25 mouse cellular contexts compared by ENCODE assay signal in the genomic region with DNA sequence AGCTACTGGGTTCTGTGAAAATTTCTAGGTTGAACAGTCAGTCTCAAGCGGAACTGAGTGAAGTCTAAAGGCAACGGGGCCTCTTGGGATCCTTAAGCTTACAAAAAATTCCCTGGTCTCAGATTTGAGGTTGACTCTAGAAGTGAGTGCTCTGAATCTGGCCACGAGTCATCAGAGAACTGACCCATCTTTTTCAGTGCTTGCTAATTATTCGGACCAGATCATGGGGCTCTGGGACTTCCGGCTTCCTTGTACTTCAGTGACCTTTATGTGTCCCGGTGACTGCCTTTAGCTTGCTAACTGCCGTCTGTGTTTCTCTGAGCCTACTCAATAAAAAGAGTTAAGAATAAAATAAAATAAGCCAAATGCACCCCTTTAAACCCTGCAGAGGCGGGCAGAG. TPM values are rescaled to one million over a fixed set of nuclear protein-coding genes. Genes with fewer than 3 reads are reported as not detected.
DNase-seq lines count a peak whose midpoint lies in the region; ATAC-seq and TF ChIP-seq lines count a peak whose summit lies in the region.
"Had no signal": no experiment of that assay in that cellular context is flagged by ENCODE, and none has a peak within 500 bp of the region (broad histone marks: within the 10 kb centered on the region; RNA-seq: fewer than 3 reads in every experiment).

No protein-coding gene starts in this region.

- no peak overlapping the region for H3K9ac ChIP-seq in liver, adult 2 months (ENCODE audit: low read depth, low read length)
- H3K9ac ChIP-seq in liver, embryonic 12.5 days: no peak overlapping the region
- H3K9ac ChIP-seq in ES-Bruce4 (ENCODE audit: low read depth, poor library complexity, severe bottlenecking): peak overlapping the region; percentile 72
- H3K9ac ChIP-seq: forebrain, embryonic 13.5 days; heart, embryonic 12.5 days; hindbrain, embryonic 15.5 days; limb, embryonic 12.5 days; liver, embryonic 13.5 days had no signal

- H3K27ac ChIP-seq in liver, adult 2 months (replicated peaks; ENCODE audit: insufficient read depth, low read depth, low read length): 0 out of 2 replicates have a peak overlapping the region, but pooled peaks have one; percentile 22
- no peak overlapping the region for H3K27ac ChIP-seq in liver, embryonic 12.5 days
- peak overlapping the region; percentile 100 for H3K27ac ChIP-seq in ES-Bruce4 (ENCODE audit: insufficient read depth, low read length)
- H3K27ac ChIP-seq in brown adipose tissue, adult 24 weeks (replicated peaks; ENCODE audit: low read depth, low read length): no peak overlapping the region
- H3K27ac ChIP-seq: forebrain, embryonic 13.5 days; heart, adult 2 months; hindbrain, embryonic 15.5 days; layer of hippocampus, adult 2 months; left cerebral cortex, adult 2 months; limb, embryonic 12.5 days; liver, embryonic 13.5 days; macrophage had no signal

- no peak for ATAC-seq in liver, embryonic 12.5 days
- ATAC-seq: forebrain, embryonic 13.5 days had no signal

- no peak for TF ChIP-seq EP300 in ES-Bruce4 (IDR thresholded peaks at IDR 0.05; ENCODE audit: insufficient read depth, low read depth, low read length)

- TF ChIP-seq CTCF in liver, adult 2 months (IDR thresholded peaks at IDR 0.05; ENCODE audit: low read depth, low read length): no peak
- TF ChIP-seq CTCF in ES-Bruce4 (IDR thresholded peaks at IDR 0.05; ENCODE audit: low read depth, low read length): no peak

- peak; percentile 31 for DNase-seq in liver, adult 2 months (ENCODE audit: extremely low read depth, low read depth, low spot score)
- DNase-seq in 3T3-L1 (ENCODE audit: low read depth, low spot score): peak; percentile 10
- DNase-seq in spleen, postnatal 10 days (ENCODE audit: low spot score in 2 of 2): no peak
- no peak for DNase-seq in frontal cortex, adult 2 months (ENCODE audit: extremely low spot score in 1 of 2, low spot score in 1 of 2)
- DNase-seq: adrenal gland, adult 8-10 months; cerebellum, adult 8-10 months; cerebellum, postnatal 36 days; heart, adult 2 months; heart, postnatal 4 days; liver, embryonic 13.5 days; lung, adult 2 months; lung, postnatal 10 days; midbrain, embryonic 14.5 days; right cerebral cortex, adult 18-20 months; thymus, postnatal 14 days had no signal

- no peak overlapping the region for H3K4me2 ChIP-seq in liver, embryonic 12.5 days

- H3K4me3 ChIP-seq in liver, adult 2 months (ENCODE audit: insufficient read depth, low read depth, low read length): no peak overlapping the region
- no peak overlapping the region for H3K4me3 ChIP-seq in liver, embryonic 12.5 days
- peak overlapping the region; percentile 65 for H3K4me3 ChIP-seq in ES-Bruce4 (ENCODE audit: low read depth, low read length)
- peak overlapping the region; percentile 9; the same call in 1 of the 2 replicates for H3K4me3 ChIP-seq in brown adipose tissue, adult 24 weeks (ENCODE audit: insufficient read depth, low read depth, low read length)
- H3K4me3 ChIP-seq: heart, adult 2 months; left cerebral cortex, adult 2 months; liver, embryonic 13.5 days had no signal

- no peaks in the 10 kb centered on the region for H3K36me3 ChIP-seq in liver, adult 2 months (ENCODE audit: control insufficient read depth, insufficient read depth, low read length)
- no peaks in the 10 kb centered on the region for H3K36me3 ChIP-seq in liver, embryonic 12.5 days
- H3K36me3 ChIP-seq in ES-Bruce4 (ENCODE audit: control insufficient read depth, insufficient read depth, low read length, poor library complexity, severe bottlenecking): no peaks in the 10 kb centered on the region
- H3K36me3 ChIP-seq: heart, embryonic 12.5 days; hindbrain, embryonic 15.5 days; limb, embryonic 12.5 days; liver, embryonic 13.5 days had no signal

- WGBS in liver, adult 2 months: 76% methylated on average over 8 of the region's 8 CpGs
- WGBS in liver, embryonic 12.5 days (ENCODE audit: insufficient replicate concordance): 78% methylated on average over 8 of the region's 8 CpGs

- TF ChIP-seq POLR2A in liver, adult 2 months (IDR thresholded peaks at IDR 0.05; ENCODE audit: extremely low read depth, insufficient read depth, low read length): no peak
- TF ChIP-seq POLR2A in ES-Bruce4 (IDR thresholded peaks at IDR 0.05; ENCODE audit: insufficient read depth, low read length): no peak

- no peaks in the 10 kb centered on the region for H3K79me2 ChIP-seq in liver, adult 2 months (ENCODE audit: control insufficient read depth, insufficient read depth, low read length)

- H3K4me1 ChIP-seq in liver, adult 2 months (ENCODE audit: control insufficient read depth, insufficient read depth, low read length): no peaks in the 10 kb centered on the region
- peaks cover 17% of the 10 kb centered on the region for H3K4me1 ChIP-seq in liver, embryonic 12.5 days
- peaks cover 9% of the 10 kb centered on the region for H3K4me1 ChIP-seq in ES-Bruce4 (ENCODE audit: control insufficient read depth, insufficient read depth, low read length)
- H3K4me1 ChIP-seq in brown adipose tissue, adult 24 weeks (ENCODE audit: control insufficient read depth, insufficient read depth, insufficient read length, low read length): no peaks in the 10 kb centered on the region
- H3K4me1 ChIP-seq: forebrain, embryonic 13.5 days had no signal

- no peaks in the 10 kb centered on the region for H3K27me3 ChIP-seq in liver, adult 2 months (ENCODE audit: control insufficient read depth, insufficient read depth, low read length)
- 0 out of 2 replicates have a peak, but pooled peaks cover 5% of the 10 kb centered on the region for H3K27me3 ChIP-seq in liver, embryonic 12.5 days (replicated peaks)
- H3K27me3 ChIP-seq in ES-Bruce4 (ENCODE audit: control insufficient read depth, insufficient read depth, low read length, poor library complexity, severe bottlenecking): no peaks in the 10 kb centered on the region
- H3K27me3 ChIP-seq: heart, embryonic 12.5 days; liver, embryonic 13.5 days had no signal

- no peaks in the 10 kb centered on the region for H3K9me3 ChIP-seq in liver, embryonic 12.5 days (replicated peaks)
- no peaks in the 10 kb centered on the region for H3K9me3 ChIP-seq in ES-Bruce4 (replicated peaks; ENCODE audit: control insufficient read depth, insufficient read depth, low read length, poor library complexity, severe bottlenecking)
- H3K9me3 ChIP-seq: forebrain, embryonic 13.5 days; heart, embryonic 12.5 days; hindbrain, embryonic 15.5 days; limb, embryonic 12.5 days; liver, embryonic 13.5 days had no signal

RNA-seq across cellular contexts. Expression of a gene that starts 55.5 kb away (rescaled TPM):
- 19.5 and 20.4 TPM in 2 replicates for total RNA-seq in liver, adult 2 months (2014; rRNA removed)
- polyA plus RNA-seq in liver, adult 2 months (2012; rRNA removed): 1.3 and 1.8 TPM in 2 replicates
- polyA plus RNA-seq in liver, embryonic 12.5 days (2016; fragmentation: Nextera tagmentation; extraction: Ambion mirVana): 11.9 and 12.3 TPM in 2 replicates
- polyA plus RNA-seq in ES-Bruce4 (2011; ENCODE audit: insufficient read depth, insufficient read length, low read depth, missing spikeins): 94.4 and 98.1 TPM in 2 replicates
- polyA plus RNA-seq in brown adipose tissue, adult 24 weeks (2012; ENCODE audit: insufficient read depth, insufficient read length, missing spikeins): 4.3 TPM in 2 replicates
- polyA plus RNA-seq in frontal cortex, adult 2 months (2012; rRNA removed): 17.0 TPM in 2 replicates

Comparison
In these comparisons a context has a peak if more than half of its experiments do, and no peak if none do; other contexts are left out.
1. H3K27ac ChIP-seq: peak in liver, adult 2 months (single experiment) and ES-Bruce4 (single experiment); none in liver, embryonic 12.5 days (single experiment) and brown adipose tissue, adult 24 weeks (single experiment).
2. DNase-seq: peak in liver, adult 2 months (single experiment) and 3T3-L1 (single experiment); none in spleen, postnatal 10 days (0 of 2) and frontal cortex, adult 2 months (0 of 2).
3. H3K4me3 ChIP-seq: peak in ES-Bruce4 (single experiment) and brown adipose tissue, adult 24 weeks (single experiment); none in liver, adult 2 months (single experiment) and liver, embryonic 12.5 days (single experiment).